Mouse (Mus musculus) kidney, postnatal 14 days (tissue): ENCODE data around the gene Dtx4.

Source experiments
- DNase-seq: peaks from one replicate; pipeline ENCODE4 v3.0.0; 2022; ENCODE audit warnings: mixed read lengths

Gene Dtx4

GRCm38 (mm10) chr19:12465530-12466144 is 35.6 kb downstream of the Dtx4 start:
- DNase-seq: no peak

- no peak for DNase-seq
Observed at GRCm38 (mm10) chr19:12464674-12465073, 36.6 kb downstream of the Dtx4 start.

GRCm38 (mm10) chr19:12464127-12464526 is 37.1 kb downstream of the Dtx4 start:
- DNase-seq: no peak

- peak; percentile 25 for DNase-seq
Observed at GRCm38 (mm10) chr19:12463722-12464035, 37.6 kb downstream of the Dtx4 start.

- DNase-seq: no peak
Observed at GRCm38 (mm10) chr19:12462851-12463721, 38.2 kb downstream of the Dtx4 start.

- DNase-seq: no peak
Observed at GRCm38 (mm10) chr19:12460282-12461249, 40.7 kb downstream of the Dtx4 start, which contains the start of gene Mpeg1. TSS of gene Mpeg1 (plus strand) at chr19:12460779.

GRCm38 (mm10) chr19:12459516-12459915 is 41.7 kb downstream of the Dtx4 start:
- DNase-seq: no peak

- no peak for DNase-seq
Observed at GRCm38 (mm10) chr19:12457401-12458066, 43.7 kb downstream of the Dtx4 start.

- no peak for DNase-seq
Observed at GRCm38 (mm10) chr19:12445014-12445413, 56.2 kb downstream of the Dtx4 start.

- no peak for DNase-seq
Observed at GRCm38 (mm10) chr19:12442560-12442959, 58.7 kb downstream of the Dtx4 start.

GRCm38 (mm10) chr19:12440103-12440725 is 61.0 kb downstream of the Dtx4 start:
- DNase-seq: no peak

- no peak for DNase-seq
Observed at GRCm38 (mm10) chr19:12439581-12439980, 61.7 kb downstream of the Dtx4 start.

- no peak for DNase-seq
Observed at GRCm38 (mm10) chr19:12435750-12436524, 65.3 kb downstream of the Dtx4 start.

GRCm38 (mm10) chr19:12435011-12435416 is 66.2 kb downstream of the Dtx4 start:
- DNase-seq: no peak

GRCm38 (mm10) chr19:12433033-12433432 is 68.2 kb downstream of the Dtx4 start:
- peak; percentile 48 for DNase-seq

- no peak for DNase-seq
Observed at GRCm38 (mm10) chr19:12427605-12428004, 73.6 kb downstream of the Dtx4 start, which contains the start of gene Pfpl. TSS of gene Pfpl (plus strand) at chr19:12427905.

GRCm38 (mm10) chr19:12427101-12427500 is 74.2 kb downstream of the Dtx4 start:
- DNase-seq: no peak

- no peak for DNase-seq
Observed at GRCm38 (mm10) chr19:12421680-12422079, 79.6 kb downstream of the Dtx4 start.

- no peak for DNase-seq
Observed at GRCm38 (mm10) chr19:12420555-12420954, 80.7 kb downstream of the Dtx4 start.

- no peak for DNase-seq
Observed at GRCm38 (mm10) chr19:12418312-12418711, 82.9 kb downstream of the Dtx4 start.

- DNase-seq: no peak
Observed at GRCm38 (mm10) chr19:12417361-12417760, 83.9 kb downstream of the Dtx4 start, which contains the start of gene Olfr1441. TSS of gene Olfr1441 (plus strand) at chr19:12417433.
